Mouse (Mus musculus) midbrain, embryonic 13.5 days (tissue): ENCODE results near the gene Wwox. TPM values are rescaled to one million over a fixed set of nuclear protein-coding genes. Genes with fewer than 3 reads are reported as not detected.

Source experiments
- ATAC-seq: fragments of 200-750 bp; cut with Nextera tagmentation; 2 replicates; pipeline ENCODE4 v1.8.0; 2017; ENCODE audit warnings: mild to moderate bottlenecking, moderate TSS enrichment, moderate library complexity
- H3K27ac ChIP-seq: fragments of 300-500 bp; sonication (generic); 2 replicates; pipeline ENCODE4 v1.5.1; 2015; ENCODE audit warnings: inconsistent platforms, mild to moderate bottlenecking, moderate library complexity
- H3K27me3 ChIP-seq: fragments of 300-500 bp; sonication (generic); 2 replicates; pipeline ENCODE4 v1.6.1; 2015; ENCODE audit warnings: mild to moderate bottlenecking, inconsistent platforms
- H3K36me3 ChIP-seq: fragments of 300-500 bp; sonication (generic); 2 replicates; pipeline ENCODE4 v1.6.1; 2015; ENCODE audit warnings: mild to moderate bottlenecking, inconsistent platforms
- H3K4me1 ChIP-seq: fragments of 300-500 bp; sonication (generic); replicated peaks from 2 replicates; pipeline ENCODE4 v1.6.1; 2015; ENCODE audit warnings: inconsistent platforms
- H3K4me2 ChIP-seq: fragments of 300-500 bp; sonication (generic); replicated peaks from 2 replicates; pipeline ENCODE4 v1.6.1; 2015; ENCODE audit warnings: moderate library complexity, mild to moderate bottlenecking, inconsistent platforms
- H3K4me3 ChIP-seq: fragments of 300-500 bp; sonication (generic); replicated peaks from 2 replicates; pipeline ENCODE4 v1.5.1; 2015; ENCODE audit warnings: mild to moderate bottlenecking, inconsistent platforms
- H3K9ac ChIP-seq: fragments of 300-500 bp; sonication (generic); replicated peaks from 2 replicates; pipeline ENCODE4 v1.6.1; 2015; ENCODE audit warnings: mild to moderate bottlenecking, inconsistent platforms
- H3K9me3 ChIP-seq: fragments of 300-500 bp; sonication (generic); 2 replicates; pipeline ENCODE4 v1.6.1; 2016; ENCODE audit warnings: mild to moderate bottlenecking, inconsistent platforms
- WGBS: fragments of 180-500 bp; shearing (Covaris S2); methylation state at CpG from one replicate; pipeline ENCODE4 v1.1.7; 2015; 5-methylcytosine and 5-hydroxymethylcytosine counted together
- polyA plus RNA-seq: library from polyadenylated mRNA; unstranded; fragments of >200 nt; fragmentation: Nextera tagmentation; extraction: Ambion mirVana; gene quantifications from 2 replicates; pipeline ENCODE4 v1.2.1, GENCODE M21; 2015

The Wwox gene
- polyA plus RNA-seq, 1 experiment from 2014 or later, result 12.4 TPM

GRCm38 (mm10) chr8:114978206-114978960 lies 538.9 kb downstream of the Wwox start:
- Histone ChIP-seq H3K4me2 (no peak overlapping the region), H3K9ac (no peak overlapping the region), H3K4me1 (peaks cover 1% of the 10 kb centered on the region; the same call in 1 of the 2 replicates), H3K4me3 (no peak overlapping the region), H3K9me3 (peaks cover 3% of the 10 kb centered on the region; the same call in 1 of the 2 replicates), H3K36me3 (no peaks in the 10 kb centered on the region), H3K27ac (no peak overlapping the region), H3K27me3 (no peaks in the 10 kb centered on the region)
- ATAC-seq, result no peak
- WGBS, result 85% methylated on average over 15 of the region's 15 CpGs

DNA sequence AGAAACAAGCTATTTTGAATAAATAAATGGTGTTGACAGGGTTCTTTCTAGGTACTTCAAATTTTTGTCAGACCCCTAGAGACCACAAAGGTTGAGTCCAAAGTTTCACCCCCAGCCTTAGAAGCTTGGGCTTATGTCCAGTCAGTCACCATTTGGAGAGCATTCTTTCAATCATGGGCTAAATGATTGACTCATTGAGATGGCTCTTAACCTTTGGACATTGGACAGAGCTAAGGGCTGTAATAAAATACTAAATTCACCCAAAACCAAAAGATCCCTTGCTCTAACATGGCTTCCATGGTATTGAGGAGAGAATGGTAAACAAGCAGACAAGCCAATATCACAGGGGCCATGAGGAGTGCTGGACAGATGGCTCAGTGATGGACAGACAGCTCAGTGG lies 540.2 kb downstream of the Wwox start:
- H3K9ac ChIP-seq, result no peak overlapping the region
- H3K4me2 ChIP-seq, result no peak overlapping the region
- no peak for ATAC-seq
- H3K27me3 ChIP-seq, result no peaks in the 10 kb centered on the region
- H3K4me1 ChIP-seq, result no peaks in the 10 kb centered on the region
- H3K9me3 ChIP-seq, result peaks cover 3% of the 10 kb centered on the region; the same call in 1 of the 2 replicates
- no peak overlapping the region for H3K4me3 ChIP-seq
- H3K27ac ChIP-seq, result no peak overlapping the region
- no peaks in the 10 kb centered on the region for H3K36me3 ChIP-seq

GRCm38 (mm10) chr8:114982762-114983161 lies 543.3 kb downstream of the Wwox start:
- no peaks in the 10 kb centered on the region for H3K27me3 ChIP-seq
- H3K4me2 ChIP-seq, result no peak overlapping the region
- H3K9ac ChIP-seq, result no peak overlapping the region
- peaks cover 3% of the 10 kb centered on the region; the same call in 1 of the 2 replicates for H3K9me3 ChIP-seq
- H3K27ac ChIP-seq, result no peak overlapping the region
- H3K4me3 ChIP-seq, result no peak overlapping the region
- WGBS, result 94% methylated on average over 11 of the region's 11 CpGs
- no peaks in the 10 kb centered on the region for H3K4me1 ChIP-seq
- H3K36me3 ChIP-seq, result no peaks in the 10 kb centered on the region
- no peak for ATAC-seq

GRCm38 (mm10) chr8:114984500-114984899 lies 545.0 kb downstream of the Wwox start:
- peaks cover 3% of the 10 kb centered on the region; the same call in 1 of the 2 replicates for H3K9me3 ChIP-seq
- 89% methylated on average over 8 of the region's 8 CpGs for WGBS
- H3K4me1 ChIP-seq, result no peaks in the 10 kb centered on the region
- H3K4me2 ChIP-seq, result no peak overlapping the region
- H3K27ac ChIP-seq, result no peak overlapping the region
- no peak overlapping the region for H3K4me3 ChIP-seq
- H3K9ac ChIP-seq, result no peak overlapping the region
- no peaks in the 10 kb centered on the region for H3K36me3 ChIP-seq
- 0 out of 2 replicates have a peak, but pooled peaks cover 1% of the 10 kb centered on the region for H3K27me3 ChIP-seq
- no peak for ATAC-seq

DNA sequence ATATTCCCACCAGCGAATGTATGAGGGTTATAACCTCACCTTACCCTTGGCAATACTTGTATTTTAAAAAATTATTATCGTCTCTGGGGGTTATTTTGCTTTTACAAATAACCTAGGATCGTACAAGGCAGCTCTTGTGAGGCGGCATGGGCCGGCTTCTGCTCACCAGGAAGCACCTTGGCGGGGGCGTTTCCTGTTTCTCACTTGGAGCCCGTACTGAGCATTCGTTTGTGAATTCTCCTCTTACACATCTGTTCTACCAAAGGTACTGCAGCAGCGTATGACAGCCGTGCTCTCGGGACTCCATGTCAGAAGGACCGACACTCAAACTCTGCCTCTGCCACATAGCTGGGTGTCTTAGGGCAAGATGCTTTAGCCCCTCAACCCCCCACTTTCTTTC lies 546.5 kb downstream of the Wwox start:
- Histone ChIP-seq H3K4me3 (no peak overlapping the region), H3K4me2 (no peak overlapping the region), H3K27me3 (0 out of 2 replicates have a peak, but pooled peaks cover 3% of the 10 kb centered on the region), H3K4me1 (no peaks in the 10 kb centered on the region), H3K27ac (no peak overlapping the region), H3K36me3 (no peaks in the 10 kb centered on the region), H3K9me3 (peaks cover 2% of the 10 kb centered on the region; the same call in 1 of the 2 replicates), H3K9ac (no peak overlapping the region)
- ATAC-seq, result no peak
- WGBS, result 88% methylated on average over 13 of the region's 13 CpGs

DNA sequence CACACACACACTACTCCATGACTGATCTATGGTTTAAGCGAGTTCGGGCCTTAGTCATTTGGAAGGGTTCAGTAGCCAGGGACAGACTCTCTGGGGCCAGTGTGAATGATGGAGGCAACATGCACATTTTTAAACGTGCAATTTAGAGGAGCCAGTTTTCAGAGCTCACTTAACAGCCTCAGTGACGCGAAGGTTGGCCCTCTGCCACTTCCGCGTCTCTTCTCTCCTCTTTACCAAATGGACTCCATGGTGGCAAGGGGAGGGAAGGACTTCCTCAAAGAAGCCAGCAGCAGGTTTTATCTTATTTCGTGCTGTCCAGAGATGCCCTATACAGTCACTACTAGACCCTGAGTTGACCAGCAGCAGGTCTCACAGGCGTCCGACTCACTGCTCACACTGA lies 547.5 kb downstream of the Wwox start:
- WGBS, result 90% methylated on average over 10 of the region's 10 CpGs

GRCm38 (mm10) chr8:114990865-114991613 lies 551.6 kb downstream of the Wwox start:
- H3K27me3 ChIP-seq, result 0 out of 2 replicates have a peak, but pooled peaks cover 3% of the 10 kb centered on the region
- H3K36me3 ChIP-seq, result no peaks in the 10 kb centered on the region
- H3K4me1 ChIP-seq, result peaks cover 7% of the 10 kb centered on the region
- H3K4me3 ChIP-seq, result no peak overlapping the region
- H3K4me2 ChIP-seq, result peak overlapping the region; percentile 28; the same call in 1 of the 2 replicates
- no peak overlapping the region for H3K27ac ChIP-seq
- no peaks in the 10 kb centered on the region for H3K9me3 ChIP-seq
- 27% methylated on average over 13 of the region's 13 CpGs for WGBS
- no peak for ATAC-seq
- H3K9ac ChIP-seq, result no peak overlapping the region

More for the DNA sequence above, 547.5 kb downstream of the Wwox start:
- Histone ChIP-seq H3K4me3 (no peak overlapping the region), H3K27me3 (0 out of 2 replicates have a peak, but pooled peaks cover 3% of the 10 kb centered on the region), H3K9ac (no peak overlapping the region), H3K27ac (no peak overlapping the region), H3K4me2 (no peak overlapping the region), H3K4me1 (peaks cover 7% of the 10 kb centered on the region), H3K36me3 (no peaks in the 10 kb centered on the region), H3K9me3 (no peaks in the 10 kb centered on the region)
- ATAC-seq, result no peak

GRCm38 (mm10) chr8:115000736-115001135 lies 561.3 kb downstream of the Wwox start:
- Histone ChIP-seq H3K4me1 (no peaks in the 10 kb centered on the region), H3K36me3 (no peaks in the 10 kb centered on the region), H3K9ac (no peak overlapping the region), H3K4me3 (no peak overlapping the region), H3K27ac (no peak overlapping the region), H3K4me2 (no peak overlapping the region), H3K9me3 (peaks cover 4% of the 10 kb centered on the region; the same call in 1 of the 2 replicates), H3K27me3 (peaks cover 2% of the 10 kb centered on the region)
- WGBS, result 89% methylated on average over 11 of the region's 11 CpGs
- ATAC-seq, result no peak

DNA sequence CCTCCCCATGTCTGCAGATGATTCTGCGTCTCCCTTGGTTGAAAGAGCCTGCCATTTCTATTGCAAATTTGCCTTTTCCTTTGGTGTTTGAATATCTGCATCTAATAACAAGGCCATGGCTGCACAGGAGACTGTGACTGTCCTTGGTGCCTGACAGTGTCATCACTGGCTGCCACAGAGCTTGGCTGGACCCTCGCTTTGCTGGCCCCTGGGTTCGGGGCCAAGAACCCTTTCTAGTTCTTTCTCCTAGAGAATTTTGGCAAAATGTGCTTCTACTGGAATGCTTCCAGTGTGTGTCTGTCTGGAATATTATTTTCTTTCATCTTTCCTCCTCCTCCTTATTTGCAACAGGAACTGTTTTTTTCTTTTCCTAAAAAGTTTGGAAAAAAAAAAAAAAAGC lies 565.6 kb downstream of the Wwox start:
- no peak overlapping the region for H3K27ac ChIP-seq
- H3K4me3 ChIP-seq, result no peak overlapping the region
- H3K9ac ChIP-seq, result no peak overlapping the region
- H3K4me1 ChIP-seq, result peaks cover 13% of the 10 kb centered on the region
- no peak overlapping the region for H3K4me2 ChIP-seq
- no peak for ATAC-seq
- H3K36me3 ChIP-seq, result no peaks in the 10 kb centered on the region
- H3K27me3 ChIP-seq, result peaks cover 9% of the 10 kb centered on the region
- H3K9me3 ChIP-seq, result no peaks in the 10 kb centered on the region
- 87% methylated on average over 3 of the region's 3 CpGs for WGBS

GRCm38 (mm10) chr8:115006561-115006960 lies 567.1 kb downstream of the Wwox start:
- 27% methylated on average over 8 of the region's 8 CpGs for WGBS
- Histone ChIP-seq H3K4me2 (no peak overlapping the region), H3K36me3 (no peaks in the 10 kb centered on the region), H3K9ac (no peak overlapping the region), H3K4me3 (no peak overlapping the region), H3K27me3 (peaks cover 10% of the 10 kb centered on the region), H3K9me3 (no peaks in the 10 kb centered on the region), H3K27ac (no peak overlapping the region), H3K4me1 (peaks cover 23% of the 10 kb centered on the region)
- ATAC-seq, result no peak

GRCm38 (mm10) chr8:115007280-115007679 lies 567.8 kb downstream of the Wwox start:
- Histone ChIP-seq H3K4me2 (no peak overlapping the region), H3K9ac (no peak overlapping the region), H3K9me3 (no peaks in the 10 kb centered on the region), H3K27me3 (peaks cover 16% of the 10 kb centered on the region), H3K36me3 (no peaks in the 10 kb centered on the region), H3K4me1 (peaks cover 23% of the 10 kb centered on the region), H3K27ac (no peak overlapping the region), H3K4me3 (no peak overlapping the region)
- 38% methylated on average over 7 of the region's 7 CpGs for WGBS
- no peak for ATAC-seq
